Mouse (Mus musculus) ovary, adult 18-20 months (tissue): Measurements from ENCODE around the gene Olfr108.

ENCODE experiments used
- DNase-seq: peaks from one replicate; pipeline ENCODE4 v3.0.0; 2022; ENCODE audit warnings: low spot score, mixed read lengths

Olfr108 gene

GRCm38 (mm10) chr17:37445180-37445579, at the start of gene Olfr108:
Olfr108 (plus strand) TSS chr17:37445480.
- no peak for DNase-seq

GRCm38 (mm10) chr17:37398926-37399325, 46.4 kb upstream of the Olfr108 start, which contains the start of gene Olfr107:
Olfr107 (plus strand) TSS chr17:37399226.
- no peak for DNase-seq

- DNase-seq: no peak
These were observed 31.9 kb upstream of the Olfr108 start for GRCm38 (mm10) chr17:37413380-37413779.

- DNase-seq: no peak
These were observed 13.3 kb downstream of the Olfr108 start, which contains the start of gene Olfr109 for GRCm38 (mm10) chr17:37458616-37459015. Olfr109 (plus strand) TSS chr17:37458916.

GRCm38 (mm10) chr17:37483452-37483851, 38.2 kb downstream of the Olfr108 start, which contains the start of gene H2-M2:
H2-M2 (minus strand) TSS chr17:37483552.
- no peak for DNase-seq

- DNase-seq: no peak
These were observed 46.7 kb downstream of the Olfr108 start, which contains the start of gene Olfr110 for GRCm38 (mm10) chr17:37491930-37492518. Olfr110 (plus strand) TSS chr17:37492468.
